Mouse (Mus musculus): ENCODE measurements around the gene E2f2. TPM values are rescaled to one million over a fixed set of nuclear protein-coding genes. Genes with fewer than 3 reads are reported as not detected.

The E2f2 gene
- polyA plus RNA-seq, 1 experiment from 2014 or later, result 63.4 TPM

DNA sequence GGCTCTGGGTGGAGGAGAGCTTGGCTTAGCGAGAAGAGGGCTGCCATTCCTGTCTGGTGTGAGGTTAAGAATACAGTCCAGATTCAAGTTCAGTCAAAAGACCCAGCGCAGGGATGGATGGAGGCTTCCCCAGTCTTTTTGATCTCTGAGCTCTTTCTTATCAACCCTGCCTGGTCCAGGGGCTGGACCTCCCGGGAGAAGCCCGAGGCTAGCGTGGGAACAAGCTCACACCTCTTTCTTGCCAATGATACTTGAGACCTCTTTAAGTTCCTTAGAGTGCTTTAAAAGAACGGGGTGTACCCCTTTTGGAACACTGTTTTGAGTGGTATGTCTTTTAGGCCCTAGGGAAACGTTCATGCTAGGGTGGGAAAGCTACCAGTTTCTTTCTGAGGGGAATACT lies 22.8 kb downstream of the E2f2 start:
- Histone ChIP-seq H3K36me3 (peaks cover 65% of the 10 kb centered on the region), H3K27me3 (replicated peaks) (peaks cover under 1% of the 10 kb centered on the region; the same call in 1 of the 2 replicates), H3K4me2 (no peak overlapping the region), H3K4me3 (no peak overlapping the region), H3K27ac (peak overlapping the region; percentile 43; the same call in 1 of the 2 replicates), H3K9me3 (replicated peaks) (no peaks in the 10 kb centered on the region), H3K9ac (no peak overlapping the region), H3K4me1 (peaks cover 46% of the 10 kb centered on the region)
- ATAC-seq, result no peak
- 61% methylated on average over 7 of the region's 7 CpGs for WGBS (ENCODE audit: insufficient replicate concordance)

DNA sequence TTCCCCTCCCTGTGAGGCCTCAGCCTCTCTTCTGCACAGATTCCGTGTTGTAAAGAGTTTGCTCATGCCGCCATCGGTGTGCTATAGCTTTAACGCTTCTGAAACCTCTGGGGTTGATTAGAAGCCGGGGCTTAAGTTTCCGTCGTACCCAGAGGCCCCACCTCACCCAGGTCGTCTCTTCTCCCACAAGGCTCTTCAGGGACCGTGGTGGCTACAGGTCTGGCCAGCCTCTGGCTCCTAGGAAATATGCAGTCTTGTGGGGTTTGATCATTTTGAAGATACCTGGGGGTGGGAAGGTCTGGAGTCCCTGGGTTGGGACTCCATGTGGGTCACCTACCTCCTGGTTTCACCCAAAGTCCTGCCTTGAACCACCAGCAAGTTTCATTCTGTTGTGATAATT lies 23.4 kb downstream of the E2f2 start:
- 68% methylated on average over 9 of the region's 9 CpGs for WGBS (ENCODE audit: insufficient replicate concordance)
- H3K27ac ChIP-seq, result 0 out of 2 replicates have a peak overlapping the region, but pooled peaks have one; percentile 43
- no peak for ATAC-seq
- H3K9ac ChIP-seq, result no peak overlapping the region
- no peaks in the 10 kb centered on the region for H3K9me3 ChIP-seq (replicated peaks)
- peaks cover 41% of the 10 kb centered on the region for H3K4me1 ChIP-seq
- H3K36me3 ChIP-seq, result peaks cover 59% of the 10 kb centered on the region
- peaks cover 6% of the 10 kb centered on the region; the same call in 1 of the 2 replicates for H3K27me3 ChIP-seq (replicated peaks)
- H3K4me3 ChIP-seq, result no peak overlapping the region
- H3K4me2 ChIP-seq, result no peak overlapping the region

DNA sequence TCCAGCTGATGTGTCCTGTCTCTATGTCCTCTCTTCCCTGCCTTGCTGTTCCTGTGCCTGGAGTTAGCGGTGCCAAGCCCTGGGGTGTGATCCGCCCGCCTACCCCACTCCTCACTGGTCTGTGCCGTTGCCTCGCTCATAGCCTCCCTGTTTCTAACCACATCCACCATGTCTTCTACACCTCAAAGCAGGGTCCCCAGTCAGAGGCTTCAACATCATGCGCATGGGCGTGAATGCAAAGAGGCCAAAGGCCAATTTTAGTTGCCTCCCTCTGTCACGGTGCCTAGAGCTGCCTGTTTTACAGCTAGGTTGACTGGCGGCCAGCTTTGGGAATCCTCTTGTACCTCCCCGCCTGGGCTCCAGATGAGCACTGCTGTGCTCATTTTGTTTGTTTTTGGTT lies 24.0 kb downstream of the E2f2 start:
- Histone ChIP-seq H3K9me3 (replicated peaks) (no peaks in the 10 kb centered on the region), H3K4me2 (no peak overlapping the region), H3K4me1 (peaks cover 35% of the 10 kb centered on the region), H3K4me3 (no peak overlapping the region), H3K27ac (peak overlapping the region; percentile 37), H3K27me3 (replicated peaks) (peaks cover 12% of the 10 kb centered on the region), H3K9ac (no peak overlapping the region), H3K36me3 (peaks cover 53% of the 10 kb centered on the region)
- ATAC-seq, result no peak
- 79% methylated on average over 10 of the region's 10 CpGs for WGBS (ENCODE audit: insufficient replicate concordance)

DNA sequence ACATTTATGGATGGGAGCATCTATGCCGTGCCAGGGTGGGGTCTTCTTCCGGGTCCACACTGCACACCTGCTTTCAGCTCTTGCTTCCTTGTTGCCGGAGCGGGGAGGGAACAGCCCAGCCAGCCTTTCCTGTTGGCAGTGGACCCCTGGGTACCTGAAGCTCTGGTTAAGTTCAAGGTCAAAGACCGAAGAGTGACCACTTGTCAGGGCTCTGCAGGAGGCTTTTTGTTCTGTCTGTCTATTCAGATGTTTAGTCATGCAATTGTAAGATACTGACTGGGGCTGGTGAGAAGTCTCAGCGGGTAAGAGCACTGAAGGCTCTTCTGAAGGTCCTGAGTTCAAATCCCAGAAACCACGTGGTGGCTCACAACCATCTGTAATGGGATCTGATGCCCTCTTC lies 26.7 kb downstream of the E2f2 start:
- H3K9ac ChIP-seq, result no peak overlapping the region
- no peak overlapping the region for H3K4me2 ChIP-seq
- no peak for ATAC-seq
- 70% methylated on average over 7 of the region's 7 CpGs for WGBS (ENCODE audit: insufficient replicate concordance)
- no peak overlapping the region for H3K4me3 ChIP-seq
- peaks cover 36% of the 10 kb centered on the region for H3K27me3 ChIP-seq (replicated peaks)
- H3K9me3 ChIP-seq (replicated peaks), result no peaks in the 10 kb centered on the region
- H3K27ac ChIP-seq, result peak overlapping the region; percentile 45; the same call in 1 of the 2 replicates
- H3K4me1 ChIP-seq, result peaks cover 18% of the 10 kb centered on the region
- peaks cover 27% of the 10 kb centered on the region for H3K36me3 ChIP-seq

DNA sequence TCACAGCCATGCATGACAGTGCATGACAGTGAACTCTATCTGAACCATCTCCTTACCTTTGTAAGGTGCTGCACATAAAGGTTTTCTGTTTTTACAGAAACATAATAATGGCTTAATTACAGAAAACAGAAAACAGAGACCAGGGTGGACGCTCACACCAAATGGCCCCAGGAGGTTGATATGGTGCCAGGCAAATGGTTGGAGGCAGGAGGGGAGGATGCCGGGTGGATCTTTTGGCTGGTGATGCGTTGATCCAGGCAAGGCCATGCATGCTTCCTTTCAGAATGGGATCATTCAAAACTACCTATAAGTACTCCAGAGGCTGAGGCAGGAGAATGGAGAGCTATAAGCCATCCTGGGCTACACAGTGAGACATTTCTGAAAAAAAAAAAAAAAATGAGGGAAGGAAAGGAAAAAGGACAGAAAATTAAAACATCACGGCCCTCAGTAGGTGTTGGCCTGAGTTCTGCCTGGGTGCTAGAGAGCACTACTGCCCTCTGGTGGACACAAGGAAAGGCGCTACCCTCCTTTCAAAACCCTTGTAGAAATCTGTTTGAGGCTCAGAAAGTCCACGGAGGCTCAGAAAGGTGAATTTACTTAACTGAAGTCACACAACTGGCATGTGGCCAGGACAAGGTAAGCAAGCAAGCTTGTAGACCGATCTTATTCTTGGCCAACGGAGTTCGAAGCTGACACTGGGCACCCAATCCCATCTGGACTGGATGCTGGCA lies 27.5 kb downstream of the E2f2 start:
- WGBS (ENCODE audit: insufficient replicate concordance), result 24% methylated on average over 9 of the region's 9 CpGs
- H3K27me3 ChIP-seq (replicated peaks), result peaks cover 44% of the 10 kb centered on the region
- peaks cover 18% of the 10 kb centered on the region for H3K36me3 ChIP-seq
- H3K4me2 ChIP-seq, result no peak overlapping the region
- no peak overlapping the region for H3K9ac ChIP-seq
- no peak overlapping the region for H3K4me3 ChIP-seq
- ATAC-seq, result no peak; the same call in 1 of the 2 replicates
- H3K27ac ChIP-seq, result no peak overlapping the region
- no peaks in the 10 kb centered on the region for H3K9me3 ChIP-seq (replicated peaks)
- H3K4me1 ChIP-seq, result peaks cover 16% of the 10 kb centered on the region; the same call in 1 of the 2 replicates

DNA sequence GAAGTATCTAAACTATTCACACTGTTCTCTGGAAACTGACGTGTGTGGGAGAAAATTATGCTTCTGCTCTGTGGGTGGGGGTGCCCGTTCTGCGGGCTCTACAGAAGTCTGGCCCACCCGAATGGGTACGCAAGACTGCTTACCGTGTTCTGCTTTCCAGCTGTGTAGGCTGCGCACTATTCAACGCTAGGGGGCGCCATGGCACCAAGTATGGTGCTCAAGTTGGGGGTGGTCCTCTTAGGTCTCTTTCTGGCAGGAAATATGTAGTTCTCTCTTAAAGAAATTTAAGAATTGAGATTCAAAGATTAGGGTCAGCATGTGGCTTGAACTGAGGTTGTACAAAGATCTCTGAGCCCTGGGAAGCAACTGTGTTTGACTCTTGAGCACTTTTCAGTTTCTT lies 30.3 kb downstream of the E2f2 start:
- WGBS (ENCODE audit: insufficient replicate concordance), result 3% methylated on average over 9 of the region's 9 CpGs
- Histone ChIP-seq H3K27ac (no peak overlapping the region), H3K4me2 (no peak overlapping the region), H3K9me3 (replicated peaks) (no peaks in the 10 kb centered on the region), H3K9ac (no peak overlapping the region), H3K4me1 (peaks cover 30% of the 10 kb centered on the region), H3K4me3 (no peak overlapping the region), H3K36me3 (no peaks in the 10 kb centered on the region), H3K27me3 (replicated peaks) (peaks cover 61% of the 10 kb centered on the region)
- ATAC-seq, result no peak

DNA sequence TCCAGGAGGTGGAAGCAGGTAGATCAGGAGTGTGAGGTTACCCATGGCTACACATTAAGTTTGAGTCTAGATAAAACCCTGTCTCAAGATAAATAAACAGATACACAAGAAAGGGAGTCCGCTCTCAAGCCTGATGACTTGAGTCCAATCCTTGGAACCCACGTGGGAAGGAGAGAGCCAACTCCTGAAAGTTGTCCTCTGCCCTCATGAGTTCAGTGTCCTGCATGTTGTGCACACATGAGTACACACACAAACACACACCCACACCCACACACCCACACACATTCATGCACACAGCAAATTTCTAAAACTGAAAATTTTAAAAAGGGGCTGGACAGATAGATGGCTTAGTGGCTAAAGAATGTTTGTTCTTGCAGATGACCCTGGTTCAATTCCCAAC lies 32.6 kb downstream of the E2f2 start:
- ATAC-seq, result no peak
- Histone ChIP-seq H3K4me3 (no peak overlapping the region), H3K27ac (no peak overlapping the region), H3K9ac (no peak overlapping the region), H3K36me3 (no peaks in the 10 kb centered on the region), H3K4me2 (no peak overlapping the region), H3K27me3 (replicated peaks) (peaks cover 83% of the 10 kb centered on the region), H3K9me3 (replicated peaks) (no peaks in the 10 kb centered on the region), H3K4me1 (peaks cover 31% of the 10 kb centered on the region)
- 65% methylated on average over 2 of the region's 2 CpGs for WGBS (ENCODE audit: insufficient replicate concordance)

DNA sequence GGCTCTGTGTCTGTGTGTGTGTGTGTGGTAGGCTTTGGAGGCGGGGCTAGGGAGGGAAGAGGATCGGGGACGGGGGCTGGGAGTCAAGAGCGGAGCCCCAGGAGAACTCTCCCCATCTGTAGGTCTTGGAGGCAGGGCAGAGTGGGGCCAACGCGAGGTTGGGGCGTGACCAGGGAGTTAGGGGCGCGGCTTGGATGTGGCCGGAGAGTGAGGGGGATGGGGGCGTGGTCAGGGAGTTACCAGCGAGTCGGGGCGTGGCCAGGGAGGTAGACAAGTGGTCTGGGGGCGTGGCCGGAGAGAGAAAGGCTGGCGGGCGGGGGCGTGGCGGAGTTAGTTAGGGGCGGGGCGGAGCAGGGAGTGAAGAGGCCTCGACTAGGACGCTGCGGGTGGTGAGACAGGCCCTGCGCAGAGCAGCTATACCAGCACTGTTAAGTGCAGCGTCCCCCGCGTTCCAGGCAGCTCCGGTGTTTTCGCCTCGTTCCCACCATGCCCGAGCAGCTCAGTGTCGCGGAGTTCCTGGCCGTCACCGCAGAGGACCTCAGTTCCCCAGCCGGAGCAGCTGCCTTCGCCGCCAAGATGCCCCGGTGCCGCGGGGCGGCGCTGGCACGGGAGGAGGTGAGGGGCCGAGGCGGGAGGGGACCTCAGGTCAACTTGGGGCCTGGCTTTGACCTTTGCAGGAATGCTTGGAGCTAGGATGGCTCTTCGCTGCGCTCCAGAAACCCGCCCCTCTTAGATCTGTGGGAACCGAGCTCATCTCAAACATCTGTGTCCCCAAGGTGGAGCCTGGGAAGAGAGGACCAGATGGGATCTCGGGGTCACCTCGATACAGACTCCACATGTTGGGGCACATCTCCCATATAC lies 34.1 kb downstream of the E2f2 start, which contains the start of gene Asap3:
Gene Asap3, plus strand, starts transcription at position 333 of the 861 bp plus-strand sequence.
- H3K4me2 ChIP-seq, result peak within 1 kb of the TSS; percentile 98
- H3K4me1 ChIP-seq, result peaks cover 28% of the 10 kb centered on the region
- no peaks in the 10 kb centered on the region for H3K36me3 ChIP-seq
- peak within 1 kb of the TSS; percentile 75 for H3K9ac ChIP-seq
- H3K27ac ChIP-seq, result peak within 1 kb of the TSS; percentile 55
- H3K4me3 ChIP-seq, result peak within 1 kb of the TSS; percentile 63
- peak; percentile 93 for ATAC-seq
- H3K9me3 ChIP-seq (replicated peaks), result no peaks in the 10 kb centered on the region
- WGBS (ENCODE audit: insufficient replicate concordance), result 1% methylated on average over 52 of the region's 54 CpGs
- peaks cover 85% of the 10 kb centered on the region for H3K27me3 ChIP-seq (replicated peaks)

DNA sequence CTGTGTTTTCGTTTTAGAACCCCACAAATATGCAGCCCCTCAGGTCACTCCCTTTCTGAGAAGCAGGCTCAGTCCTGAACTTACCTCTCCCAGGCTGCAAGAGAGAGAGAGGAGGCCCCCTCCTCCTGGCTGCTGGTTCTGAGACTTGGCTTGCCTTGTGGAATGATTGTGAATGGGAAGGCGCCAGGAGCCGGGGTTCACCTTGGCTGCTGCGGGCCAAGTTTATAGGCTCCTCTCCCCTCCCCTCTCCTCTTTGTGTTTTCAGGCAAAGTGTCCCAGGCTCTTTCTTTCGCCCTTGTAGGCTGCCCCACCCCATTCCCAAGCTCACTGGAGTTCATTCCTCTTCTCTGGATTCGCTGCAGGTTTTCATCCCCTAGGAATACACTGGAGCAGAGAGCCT lies 34.7 kb downstream of the E2f2 start:
- ATAC-seq, result no peak
- Histone ChIP-seq H3K4me2 (peak overlapping the region; percentile 98), H3K27me3 (replicated peaks) (peaks cover 83% of the 10 kb centered on the region), H3K36me3 (no peaks in the 10 kb centered on the region), H3K9ac (peak overlapping the region; percentile 75; the same call in 1 of the 2 replicates), H3K27ac (peak overlapping the region; percentile 39; the same call in 1 of the 2 replicates), H3K4me3 (peak overlapping the region; percentile 63), H3K4me1 (peaks cover 28% of the 10 kb centered on the region), H3K9me3 (replicated peaks) (no peaks in the 10 kb centered on the region)
- 15% methylated on average over 6 of the region's 6 CpGs for WGBS (ENCODE audit: insufficient replicate concordance)

DNA sequence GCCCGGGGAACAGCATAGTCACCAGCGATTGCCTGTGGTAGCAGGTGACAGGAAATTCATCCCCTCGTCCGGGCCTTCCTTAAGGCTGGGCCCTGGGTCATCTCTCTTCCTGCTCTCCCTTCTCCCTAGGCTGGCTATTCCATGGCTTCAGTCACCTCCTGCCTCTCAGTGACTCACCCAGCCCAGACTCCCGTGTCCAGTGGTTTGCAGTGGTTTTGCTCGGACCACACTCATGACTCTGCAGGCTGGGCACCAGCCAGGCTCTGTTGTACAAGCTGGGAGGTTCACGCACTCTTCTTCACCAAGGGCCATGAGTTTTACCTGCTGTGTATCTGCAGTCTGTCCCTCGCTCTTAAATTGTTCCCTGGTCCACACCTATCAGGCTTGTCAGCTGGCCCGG lies 38.7 kb downstream of the E2f2 start:
- no peak for ATAC-seq
- 54% methylated on average over 9 of the region's 9 CpGs for WGBS (ENCODE audit: insufficient replicate concordance)
- H3K4me3 ChIP-seq, result no peak overlapping the region
- no peak overlapping the region for H3K9ac ChIP-seq
- H3K9me3 ChIP-seq (replicated peaks), result no peaks in the 10 kb centered on the region
- H3K36me3 ChIP-seq, result no peaks in the 10 kb centered on the region
- H3K4me2 ChIP-seq, result no peak overlapping the region
- peaks cover 54% of the 10 kb centered on the region for H3K27me3 ChIP-seq (replicated peaks)
- no peak overlapping the region for H3K27ac ChIP-seq
- H3K4me1 ChIP-seq, result peaks cover 22% of the 10 kb centered on the region

DNA sequence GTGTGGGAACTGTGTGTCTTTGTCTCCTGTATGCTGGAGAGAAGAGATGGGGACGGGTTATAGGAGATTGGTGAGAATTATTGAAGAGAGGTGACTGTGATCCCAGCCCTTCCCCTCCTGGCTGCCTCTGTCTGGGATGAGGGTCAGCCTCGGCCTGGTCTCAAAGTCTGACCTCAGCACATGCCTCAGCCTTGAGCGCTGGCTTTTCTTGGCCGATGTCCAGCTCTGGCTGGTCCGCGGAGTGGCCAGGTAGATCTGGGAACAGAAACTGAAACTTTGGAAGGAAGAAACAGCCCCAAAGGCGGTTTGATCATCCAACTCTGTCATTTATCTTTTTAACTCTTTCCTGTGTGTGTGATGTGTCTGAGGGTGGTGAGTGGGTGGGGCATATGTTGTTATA lies 41.4 kb downstream of the E2f2 start:
- 60% methylated on average over 7 of the region's 7 CpGs for WGBS (ENCODE audit: insufficient replicate concordance)
- H3K36me3 ChIP-seq, result no peaks in the 10 kb centered on the region
- no peak overlapping the region for H3K9ac ChIP-seq
- H3K4me3 ChIP-seq, result no peak overlapping the region
- H3K9me3 ChIP-seq (replicated peaks), result no peaks in the 10 kb centered on the region
- H3K27me3 ChIP-seq (replicated peaks), result peaks cover 52% of the 10 kb centered on the region
- no peak for ATAC-seq
- no peak overlapping the region for H3K4me2 ChIP-seq
- H3K27ac ChIP-seq, result no peak overlapping the region
- peaks cover 5% of the 10 kb centered on the region; the same call in 1 of the 2 replicates for H3K4me1 ChIP-seq

DNA sequence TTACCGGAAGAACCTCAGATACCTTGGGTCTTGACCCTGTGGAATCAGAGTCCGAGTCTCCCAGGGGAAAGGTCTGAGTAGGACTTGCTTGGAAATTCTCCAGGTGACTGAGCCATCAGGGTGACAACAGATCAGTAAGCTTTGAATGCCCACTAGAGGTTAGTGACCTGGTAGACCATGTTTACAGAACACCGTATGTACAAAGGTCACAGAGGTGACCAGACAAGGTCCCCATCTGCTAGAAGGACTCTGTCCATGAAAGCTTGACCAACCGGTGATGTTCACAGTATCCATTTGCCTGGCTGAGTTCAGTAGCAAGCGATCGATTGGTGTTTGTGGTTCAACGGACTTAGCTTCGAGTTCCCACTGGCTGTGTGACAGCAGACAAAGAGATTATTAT lies 42.6 kb downstream of the E2f2 start:
- Histone ChIP-seq H3K4me1 (peaks cover 10% of the 10 kb centered on the region; the same call in 1 of the 2 replicates), H3K27ac (peak overlapping the region; percentile 3; the same call in 1 of the 2 replicates), H3K36me3 (no peaks in the 10 kb centered on the region), H3K9me3 (replicated peaks) (no peaks in the 10 kb centered on the region), H3K9ac (no peak overlapping the region), H3K27me3 (replicated peaks) (peaks cover 52% of the 10 kb centered on the region), H3K4me3 (no peak overlapping the region), H3K4me2 (no peak overlapping the region)
- peak; percentile 57 for ATAC-seq
- WGBS (ENCODE audit: insufficient replicate concordance), result 69% methylated on average over 8 of the region's 8 CpGs
